Mouse (Mus musculus) E14TG2a.4 (cell line): ENCODE data around the gene Iqcf1.

Experiments
- H3K27me3 ChIP-seq: 2 replicates; pipeline ENCODE4 v1.6.1; 2014; ENCODE audit warnings: low read length, control low read depth; ENCODE audit not compliant: insufficient read depth
- H3K36me3 ChIP-seq: 2 replicates; pipeline ENCODE4 v1.6.1; 2014; ENCODE audit warnings: low read length, control low read depth; ENCODE audit not compliant: insufficient read depth
- H3K4me1 ChIP-seq: replicated peaks from 2 replicates; pipeline ENCODE4 v1.6.1; 2014; ENCODE audit warnings: low read depth, low read length, control low read depth
- H3K4me3 ChIP-seq: replicated peaks from 2 replicates; pipeline ENCODE4 v1.5.1; 2014; ENCODE audit warnings: mild to moderate bottlenecking, low read length
- H3K9me3 ChIP-seq: 2 replicates; pipeline ENCODE4 v1.6.1; 2014; ENCODE audit warnings: low read length, control low read depth
- CTCF ChIP-seq: conservative IDR thresholded peaks from 2 replicates; pipeline ENCODE4 v1.5.1; 2014; ENCODE audit warnings: low read length
- NANOG ChIP-seq: IDR thresholded peaks from 2 replicates; pipeline ENCODE4 v1.6.1; 2014; ENCODE audit warnings: borderline replicate concordance, low read length, mixed read lengths
- POU5F1 ChIP-seq: IDR thresholded peaks from 2 replicates; pipeline ENCODE4 v1.6.1; 2014; ENCODE audit warnings: low read length, borderline replicate concordance

Gene Iqcf1

GRCm38 (mm10) chr9:106475663-106476001 lies 24.1 kb upstream of the Iqcf1 start, which contains the start of gene Rrp9:
Gene Rrp9 (plus strand): TSS chr9:106475963.
- no peaks in the 10 kb centered on the region for H3K27me3 ChIP-seq

GRCm38 (mm10) chr9:106476002-106476923 lies 23.5 kb upstream of the Iqcf1 start:
- Histone ChIP-seq H3K27me3 (no peaks in the 10 kb centered on the region), H3K36me3 (peaks cover 27% of the 10 kb centered on the region), H3K4me3 (peak overlapping the region; percentile 52), H3K4me1 (peaks cover 87% of the 10 kb centered on the region), H3K9me3 (no peaks in the 10 kb centered on the region)
- TF ChIP-seq NANOG (no peak), POU5F1 (no peak), CTCF (no peak)

More at GRCm38 (mm10) chr9:106475663-106476001, 24.1 kb upstream of the Iqcf1 start, which contains the start of gene Rrp9:
- H3K4me3 ChIP-seq, result peak within 1 kb of the TSS; percentile 52
- H3K36me3 ChIP-seq, result peaks cover 21% of the 10 kb centered on the region
- no peaks in the 10 kb centered on the region for H3K9me3 ChIP-seq
- TF ChIP-seq POU5F1 (no peak), NANOG (no peak), CTCF (no peak)
- peaks cover 87% of the 10 kb centered on the region for H3K4me1 ChIP-seq

- peaks cover 85% of the 10 kb centered on the region for H3K4me1 ChIP-seq
- no peaks in the 10 kb centered on the region for H3K27me3 ChIP-seq
- peak; percentile 94 for TF ChIP-seq CTCF
- TF ChIP-seq NANOG, result no peak
- no peak for TF ChIP-seq POU5F1
- no peaks in the 10 kb centered on the region for H3K9me3 ChIP-seq
- peak within 1 kb of the TSS; percentile 89 for H3K4me3 ChIP-seq
- H3K36me3 ChIP-seq, result peaks cover 34% of the 10 kb centered on the region
Measured at GRCm38 (mm10) chr9:106476924-106477484, 22.8 kb upstream of the Iqcf1 start, which contains the start of gene Parp3. Gene Parp3 (minus strand): TSS chr9:106476949.

- peaks cover 82% of the 10 kb centered on the region for H3K4me1 ChIP-seq
- H3K4me3 ChIP-seq, result peak overlapping the region; percentile 89
- no peaks in the 10 kb centered on the region for H3K9me3 ChIP-seq
- no peak for TF ChIP-seq POU5F1
- TF ChIP-seq NANOG, result no peak
- no peak for TF ChIP-seq CTCF
- H3K27me3 ChIP-seq, result no peaks in the 10 kb centered on the region
- H3K36me3 ChIP-seq, result peaks cover 40% of the 10 kb centered on the region
Measured at GRCm38 (mm10) chr9:106477649-106478048, 22.1 kb upstream of the Iqcf1 start.

GRCm38 (mm10) chr9:106478101-106478500 lies 21.7 kb upstream of the Iqcf1 start:
- peaks cover 45% of the 10 kb centered on the region for H3K36me3 ChIP-seq
- TF ChIP-seq CTCF (no peak), NANOG (no peak)
- H3K4me3 ChIP-seq, result peak overlapping the region; percentile 89
- no peaks in the 10 kb centered on the region for H3K27me3 ChIP-seq
- peaks cover 82% of the 10 kb centered on the region for H3K4me1 ChIP-seq
- H3K9me3 ChIP-seq, result no peaks in the 10 kb centered on the region

- H3K27me3 ChIP-seq, result no peaks in the 10 kb centered on the region
- peaks cover 84% of the 10 kb centered on the region for H3K4me1 ChIP-seq
- peaks cover 69% of the 10 kb centered on the region for H3K36me3 ChIP-seq
- peak overlapping the region; percentile 30; the same call in 1 of the 2 replicates for H3K4me3 ChIP-seq
- no peak for TF ChIP-seq POU5F1
- no peak for TF ChIP-seq NANOG
- no peak for TF ChIP-seq CTCF
- H3K9me3 ChIP-seq, result no peaks in the 10 kb centered on the region
Measured at GRCm38 (mm10) chr9:106480541-106480940, 19.2 kb upstream of the Iqcf1 start.

GRCm38 (mm10) chr9:106481075-106481474 lies 18.7 kb upstream of the Iqcf1 start:
- Histone ChIP-seq H3K9me3 (no peaks in the 10 kb centered on the region), H3K4me1 (peaks cover 84% of the 10 kb centered on the region), H3K27me3 (no peaks in the 10 kb centered on the region), H3K36me3 (peaks cover 74% of the 10 kb centered on the region), H3K4me3 (peak overlapping the region; percentile 30; the same call in 1 of the 2 replicates)
- TF ChIP-seq NANOG, result no peak
- TF ChIP-seq CTCF, result no peak
- TF ChIP-seq POU5F1, result no peak

GRCm38 (mm10) chr9:106481676-106482075 lies 18.1 kb upstream of the Iqcf1 start:
- Histone ChIP-seq H3K4me1 (peaks cover 78% of the 10 kb centered on the region), H3K9me3 (no peaks in the 10 kb centered on the region), H3K4me3 (no peak overlapping the region), H3K27me3 (no peaks in the 10 kb centered on the region), H3K36me3 (peaks cover 75% of the 10 kb centered on the region)
- TF ChIP-seq POU5F1, result no peak
- TF ChIP-seq NANOG, result no peak
- no peak for TF ChIP-seq CTCF
